Mouse (Mus musculus): ENCODE measurements around the gene Nos1ap. TPM values are rescaled to one million over a fixed set of nuclear protein-coding genes. Genes with fewer than 3 reads are reported as not detected.

Nos1ap gene
- polyA plus RNA-seq, 1 experiment: 0.14 TPM

- TF ChIP-seq CTCF (IDR thresholded peaks at IDR 0.05; ENCODE audit: control insufficient read depth, insufficient read depth, insufficient read length): no peak
- no peak overlapping the region for H3ac ChIP-seq (ENCODE audit: control insufficient read depth, insufficient read length, low read depth)
- H3K4me3 ChIP-seq (ENCODE audit: insufficient read depth, poor library complexity, severe bottlenecking): no peak overlapping the region
- H3K79me3 ChIP-seq (ENCODE audit: low read depth): no peaks in the 10 kb centered on the region
- H3K36me3 ChIP-seq (ENCODE audit: control insufficient read depth, insufficient read depth): no peaks in the 10 kb centered on the region
- H3K79me2 ChIP-seq (ENCODE audit: control insufficient read depth, insufficient read depth): no peaks in the 10 kb centered on the region
- peaks cover 24% of the 10 kb centered on the region for H3K27me3 ChIP-seq (ENCODE audit: control insufficient read depth, insufficient read depth, insufficient read length)
Observed at GRCm38 (mm10) chr1:170433661-170434060, 156.0 kb downstream of the Nos1ap start.

- no peaks in the 10 kb centered on the region for H3K36me3 ChIP-seq (ENCODE audit: control insufficient read depth, insufficient read depth)
- TF ChIP-seq MAX (IDR thresholded peaks at IDR 0.05) (no peak), USF1 (IDR thresholded peaks at IDR 0.05; ENCODE audit: low read depth) (no peak), CTCF (IDR thresholded peaks at IDR 0.05; ENCODE audit: control insufficient read depth, insufficient read depth, insufficient read length) (no peak), MYOD1 (IDR thresholded peaks at IDR 0.05; ENCODE audit: control insufficient read depth, insufficient read length, low read depth) (no peak), CEBPB (IDR thresholded peaks at IDR 0.05; ENCODE audit: low read depth) (no peak), FOSL1 (IDR thresholded peaks at IDR 0.05; ENCODE audit: insufficient read depth, low read length, poor library complexity, severe bottlenecking) (no peak), MYOG (IDR thresholded peaks at IDR 0.05; ENCODE audit: control insufficient read depth, extremely low read depth, insufficient read length) (no peak)
- peaks cover 23% of the 10 kb centered on the region for H3K27me3 ChIP-seq (ENCODE audit: control insufficient read depth, insufficient read depth, insufficient read length)
- H3ac ChIP-seq (ENCODE audit: control insufficient read depth, insufficient read length, low read depth): no peak overlapping the region
- no peaks in the 10 kb centered on the region for H3K79me2 ChIP-seq (ENCODE audit: control insufficient read depth, insufficient read depth)
- H3K4me3 ChIP-seq (ENCODE audit: insufficient read depth, poor library complexity, severe bottlenecking): no peak overlapping the region
- H3K79me3 ChIP-seq (ENCODE audit: low read depth): no peaks in the 10 kb centered on the region
Observed at GRCm38 (mm10) chr1:170432288-170432687, 157.4 kb downstream of the Nos1ap start.

DNA sequence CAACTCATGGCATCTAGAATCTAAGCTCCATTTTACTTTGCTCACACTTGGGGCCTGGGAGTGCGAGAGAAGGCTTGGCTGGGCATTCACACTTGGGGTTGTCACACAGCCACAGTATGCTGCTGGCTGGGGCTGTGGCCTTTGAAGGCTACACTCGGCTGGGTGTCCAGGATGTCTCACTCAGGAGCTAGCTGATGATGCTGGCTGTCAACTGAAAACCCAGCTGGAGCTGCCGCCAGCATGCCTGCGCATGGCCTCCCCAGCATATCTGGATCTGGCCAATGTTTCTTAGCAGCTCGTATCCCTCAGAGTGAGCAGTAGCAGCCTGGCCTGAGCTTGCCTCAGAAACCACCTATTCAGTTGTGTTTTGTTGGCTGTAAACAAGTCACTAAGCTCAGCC is 158.3 kb downstream of the Nos1ap start:
- Histone ChIP-seq H3K36me3 (ENCODE audit: control insufficient read depth, insufficient read depth) (no peaks in the 10 kb centered on the region), H3K79me2 (ENCODE audit: control insufficient read depth, insufficient read depth) (no peaks in the 10 kb centered on the region), H3ac (ENCODE audit: control insufficient read depth, insufficient read length, low read depth) (no peak overlapping the region), H3K4me3 (ENCODE audit: insufficient read depth, poor library complexity, severe bottlenecking) (no peak overlapping the region), H3K79me3 (ENCODE audit: low read depth) (no peaks in the 10 kb centered on the region), H3K27me3 (ENCODE audit: control insufficient read depth, insufficient read depth, insufficient read length) (peaks cover 24% of the 10 kb centered on the region)
- TF ChIP-seq MYOG (IDR thresholded peaks at IDR 0.05; ENCODE audit: control insufficient read depth, extremely low read depth, insufficient read length): no peak
- no peak for TF ChIP-seq MAX (IDR thresholded peaks at IDR 0.05)
- no peak for TF ChIP-seq MYOD1 (IDR thresholded peaks at IDR 0.05; ENCODE audit: control insufficient read depth, insufficient read length, low read depth)
- TF ChIP-seq CTCF (IDR thresholded peaks at IDR 0.05; ENCODE audit: control insufficient read depth, insufficient read depth, insufficient read length): no peak
- no peak for TF ChIP-seq CEBPB (IDR thresholded peaks at IDR 0.05; ENCODE audit: low read depth)
- no peak for TF ChIP-seq USF1 (IDR thresholded peaks at IDR 0.05; ENCODE audit: low read depth)
- no peak for TF ChIP-seq FOSL1 (IDR thresholded peaks at IDR 0.05; ENCODE audit: insufficient read depth, low read length, poor library complexity, severe bottlenecking)

DNA sequence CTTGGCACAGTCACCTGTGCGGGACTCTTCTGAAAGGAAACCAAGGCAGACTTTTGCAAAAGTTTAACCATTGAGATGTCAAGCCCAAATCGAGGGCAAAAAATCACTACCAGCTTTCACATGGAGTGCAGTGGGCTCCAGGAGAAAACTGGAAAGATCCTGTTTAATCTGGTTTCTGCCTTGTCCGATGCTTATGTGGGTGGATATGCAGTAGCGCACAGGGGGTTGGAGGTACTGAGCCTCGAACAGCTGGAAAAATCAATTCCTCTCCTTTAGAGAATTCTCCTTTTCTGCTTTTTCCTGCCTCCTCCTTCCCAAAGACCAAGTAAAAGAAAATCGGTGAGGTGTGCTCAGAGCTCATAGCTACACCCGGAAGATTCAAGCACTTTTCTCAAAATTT is 159.0 kb downstream of the Nos1ap start:
- TF ChIP-seq CTCF (IDR thresholded peaks at IDR 0.05; ENCODE audit: control insufficient read depth, insufficient read depth, insufficient read length): no peak
- no peak for TF ChIP-seq CEBPB (IDR thresholded peaks at IDR 0.05; ENCODE audit: low read depth)
- TF ChIP-seq MYOD1 (IDR thresholded peaks at IDR 0.05; ENCODE audit: control insufficient read depth, insufficient read length, low read depth): no peak
- TF ChIP-seq MAX (IDR thresholded peaks at IDR 0.05): no peak
- no peak for TF ChIP-seq MYOG (IDR thresholded peaks at IDR 0.05; ENCODE audit: control insufficient read depth, extremely low read depth, insufficient read length)
- TF ChIP-seq FOSL1 (IDR thresholded peaks at IDR 0.05; ENCODE audit: insufficient read depth, low read length, poor library complexity, severe bottlenecking): no peak
- TF ChIP-seq USF1 (IDR thresholded peaks at IDR 0.05; ENCODE audit: low read depth): no peak
- no peaks in the 10 kb centered on the region for H3K36me3 ChIP-seq (ENCODE audit: control insufficient read depth, insufficient read depth)
- H3ac ChIP-seq (ENCODE audit: control insufficient read depth, insufficient read length, low read depth): no peak overlapping the region
- H3K79me2 ChIP-seq (ENCODE audit: control insufficient read depth, insufficient read depth): no peaks in the 10 kb centered on the region
- H3K4me3 ChIP-seq (ENCODE audit: insufficient read depth, poor library complexity, severe bottlenecking): no peak overlapping the region
- peaks cover 24% of the 10 kb centered on the region for H3K27me3 ChIP-seq (ENCODE audit: control insufficient read depth, insufficient read depth, insufficient read length)
- H3K79me3 ChIP-seq (ENCODE audit: low read depth): no peaks in the 10 kb centered on the region

DNA sequence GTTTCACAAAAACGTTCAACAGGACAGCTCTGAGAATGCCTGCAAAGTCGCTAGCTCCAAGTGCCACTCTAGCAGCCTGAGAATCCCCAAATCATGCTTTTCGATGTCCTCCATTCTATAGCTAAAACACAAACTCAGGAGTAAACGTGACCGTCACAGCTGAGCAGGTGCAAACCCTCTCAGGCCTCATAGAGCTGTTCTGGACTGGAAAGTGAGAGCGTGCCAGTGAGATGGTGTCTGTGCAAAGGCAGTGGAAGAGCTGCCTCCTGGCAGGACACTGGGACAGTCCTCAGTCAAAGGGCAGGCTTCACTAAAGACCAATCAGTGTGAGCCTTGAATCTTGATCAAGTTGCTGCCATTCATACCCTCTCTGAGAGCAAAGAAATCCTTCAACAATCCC is 160.0 kb downstream of the Nos1ap start:
- Histone ChIP-seq H3K79me3 (ENCODE audit: low read depth) (no peaks in the 10 kb centered on the region), H3K27me3 (ENCODE audit: control insufficient read depth, insufficient read depth, insufficient read length) (peaks cover 25% of the 10 kb centered on the region), H3ac (ENCODE audit: control insufficient read depth, insufficient read length, low read depth) (no peak overlapping the region), H3K4me3 (ENCODE audit: insufficient read depth, poor library complexity, severe bottlenecking) (no peak overlapping the region), H3K79me2 (ENCODE audit: control insufficient read depth, insufficient read depth) (no peaks in the 10 kb centered on the region), H3K36me3 (ENCODE audit: control insufficient read depth, insufficient read depth) (no peaks in the 10 kb centered on the region)
- TF ChIP-seq USF1 (IDR thresholded peaks at IDR 0.05; ENCODE audit: low read depth) (no peak), MYOD1 (IDR thresholded peaks at IDR 0.05; ENCODE audit: control insufficient read depth, insufficient read length, low read depth) (no peak), MAX (IDR thresholded peaks at IDR 0.05) (no peak), CEBPB (IDR thresholded peaks at IDR 0.05; ENCODE audit: low read depth) (no peak), FOSL1 (IDR thresholded peaks at IDR 0.05; ENCODE audit: insufficient read depth, low read length, poor library complexity, severe bottlenecking) (no peak), CTCF (IDR thresholded peaks at IDR 0.05; ENCODE audit: control insufficient read depth, insufficient read depth, insufficient read length) (no peak), MYOG (IDR thresholded peaks at IDR 0.05; ENCODE audit: control insufficient read depth, extremely low read depth, insufficient read length) (no peak)

DNA sequence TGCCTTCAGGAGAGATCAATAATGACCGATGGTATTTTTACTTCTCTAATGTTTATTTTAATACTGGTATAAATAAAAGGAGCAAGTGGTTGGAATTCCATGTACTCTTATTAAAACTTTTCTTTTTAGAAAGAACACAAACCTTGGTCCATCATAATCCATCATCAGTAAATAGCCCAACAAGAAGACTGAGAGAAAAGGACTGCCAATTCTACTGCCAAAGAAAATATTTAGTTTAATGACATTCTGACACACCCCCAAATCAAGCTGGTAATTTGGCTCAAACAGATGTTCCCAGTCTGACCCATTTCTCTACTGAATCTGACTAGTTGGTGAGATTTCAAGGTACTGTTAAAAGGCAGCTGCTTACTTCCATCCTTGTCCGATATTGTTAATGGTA is 161.5 kb downstream of the Nos1ap start:
- no peak for TF ChIP-seq CTCF (IDR thresholded peaks at IDR 0.05; ENCODE audit: control insufficient read depth, insufficient read depth, insufficient read length)
- TF ChIP-seq FOSL1 (IDR thresholded peaks at IDR 0.05; ENCODE audit: insufficient read depth, low read length, poor library complexity, severe bottlenecking): no peak
- TF ChIP-seq MYOG (IDR thresholded peaks at IDR 0.05; ENCODE audit: control insufficient read depth, extremely low read depth, insufficient read length): no peak
- no peak for TF ChIP-seq CEBPB (IDR thresholded peaks at IDR 0.05; ENCODE audit: low read depth)
- no peak for TF ChIP-seq MAX (IDR thresholded peaks at IDR 0.05)
- TF ChIP-seq MYOD1 (IDR thresholded peaks at IDR 0.05; ENCODE audit: control insufficient read depth, insufficient read length, low read depth): no peak
- TF ChIP-seq USF1 (IDR thresholded peaks at IDR 0.05; ENCODE audit: low read depth): no peak
- H3ac ChIP-seq (ENCODE audit: control insufficient read depth, insufficient read length, low read depth): no peak overlapping the region
- H3K4me3 ChIP-seq (ENCODE audit: insufficient read depth, poor library complexity, severe bottlenecking): no peak overlapping the region
- H3K27me3 ChIP-seq (ENCODE audit: control insufficient read depth, insufficient read depth, insufficient read length): peaks cover 29% of the 10 kb centered on the region
- H3K36me3 ChIP-seq (ENCODE audit: control insufficient read depth, insufficient read depth): no peaks in the 10 kb centered on the region
- H3K79me3 ChIP-seq (ENCODE audit: low read depth): no peaks in the 10 kb centered on the region
- H3K79me2 ChIP-seq (ENCODE audit: control insufficient read depth, insufficient read depth): no peaks in the 10 kb centered on the region

Data from C2C12 (cell line).